Mouse (Mus musculus) MEL (cell line): ENCODE measurements at regions not wholly inside any gene's neighbourhood (a gene's known extent, or its start where the extent isn't known, plus 50 kb on each side); places are given as distances from the start of the nearest gene placed in this dataset.

Experiments
- CTCF ChIP-seq, 3 experiments: IDR thresholded peaks in 2 of 3; conservative IDR thresholded peaks in 1 of 3; 2 replicates each; pipeline ENCODE4 v1.5.1; 2011 to 2012; ENCODE audit warnings: low read length in 3 of 3, low read depth in 2 of 3, mild to moderate bottlenecking in 2 of 3, improper control_type of control experiment in 1 of 3, inconsistent platforms in 1 of 3, mixed read lengths in 1 of 3, moderate library complexity in 1 of 3; ENCODE audit not compliant: control insufficient read depth in 1 of 3, insufficient read depth in 1 of 3, poor library complexity in 1 of 3, severe bottlenecking in 1 of 3
- MAFK ChIP-seq: IDR thresholded peaks from 2 replicates; pipeline ENCODE4 v1.6.1; 2011; ENCODE audit warnings: low read depth, mild to moderate bottlenecking, low read length, improper control_type of control experiment, borderline replicate concordance
- MAZ ChIP-seq: IDR thresholded peaks from 2 replicates; pipeline ENCODE4 v1.6.1; 2012; ENCODE audit warnings: low read depth, mild to moderate bottlenecking, inconsistent platforms, low read length, improper control_type of control experiment

DNA sequence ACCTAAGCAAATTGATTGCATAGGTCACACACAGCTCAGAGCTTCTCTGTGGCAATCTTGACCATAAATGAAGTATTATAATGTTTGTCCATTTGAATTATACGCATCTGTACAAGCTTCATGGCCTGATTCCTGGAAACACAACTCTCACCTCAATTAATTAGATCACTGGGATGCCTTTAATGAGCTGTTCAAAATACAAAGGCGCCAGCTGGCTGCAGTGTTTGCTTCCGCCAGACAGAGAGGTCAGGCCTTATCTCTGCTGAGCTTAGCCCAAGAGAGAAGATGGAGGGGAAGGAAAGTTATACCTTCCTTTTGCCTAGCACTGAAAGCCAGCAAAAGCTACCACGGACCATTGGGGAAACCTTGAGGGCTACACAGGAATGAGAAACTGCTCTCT is 336.2 kb downstream of the Mllt3 start:
- no peak for TF ChIP-seq CTCF (IDR thresholded peaks at IDR 0.05 in 2 of 3, conservative IDR thresholded peaks at IDR 0.05 in 1 of 3; ENCODE audit: control insufficient read depth in 1 of 3, insufficient read depth in 1 of 3, low read depth in 2 of 3, low read length in 3 of 3, poor library complexity in 1 of 3, severe bottlenecking in 1 of 3)
- no peak for TF ChIP-seq MAZ
- no peak for TF ChIP-seq MAFK
